Mouse (Mus musculus) intestine, postnatal 0 days (tissue): ENCODE measurements at regions not wholly inside any gene's neighbourhood (a gene's known extent, or its start where the extent isn't known, plus 50 kb on each side); places are given as distances from the start of the nearest gene placed in this dataset.

ENCODE experiments used
- ATAC-seq: fragments of 200-750 bp; cut with Nextera tagmentation; 2 replicates; pipeline ENCODE4 v1.8.0; 2017; ENCODE audit warnings: mild to moderate bottlenecking, moderate TSS enrichment, moderate library complexity
- H3K27ac ChIP-seq: fragments of 300-500 bp; sonication (generic); 2 replicates; pipeline ENCODE4 v1.5.1; 2014; ENCODE audit warnings: mild to moderate bottlenecking, low read depth, low read length, moderate library complexity
- H3K27me3 ChIP-seq: fragments of 300-500 bp; sonication (generic); replicated peaks from 2 replicates; pipeline ENCODE4 v1.6.1; 2014; ENCODE audit warnings: low read length, mixed read lengths; ENCODE audit not compliant: control insufficient read depth, insufficient read depth
- H3K36me3 ChIP-seq: fragments of 300-500 bp; sonication (generic); 2 replicates; pipeline ENCODE4 v1.6.1; 2014; ENCODE audit warnings: mild to moderate bottlenecking, moderate library complexity; ENCODE audit not compliant: control insufficient read depth, insufficient read depth
- H3K4me1 ChIP-seq: fragments of 300-500 bp; sonication (generic); replicated peaks from 2 replicates; pipeline ENCODE4 v1.6.1; 2014; ENCODE audit warnings: antibody characterized with exemption, low read length, mixed read lengths; ENCODE audit not compliant: control insufficient read depth, insufficient read depth
- H3K4me2 ChIP-seq: fragments of 300-500 bp; sonication (generic); replicated peaks from 2 replicates; pipeline ENCODE4 v1.6.1; 2014; ENCODE audit warnings: low read depth, mild to moderate bottlenecking, moderate library complexity
- H3K4me3 ChIP-seq: fragments of 300-500 bp; sonication (generic); 2 replicates; pipeline ENCODE4 v1.5.1; 2014; ENCODE audit warnings: low read depth, low read length
- H3K9ac ChIP-seq: fragments of 300-500 bp; sonication (generic); 2 replicates; pipeline ENCODE4 v1.6.1; 2014; ENCODE audit warnings: mild to moderate bottlenecking, low read depth, low read length
- H3K9me3 ChIP-seq: fragments of 300-500 bp; sonication (generic); 2 replicates; pipeline ENCODE4 v1.6.1; 2016; ENCODE audit warnings: mixed run types; ENCODE audit not compliant: control insufficient read depth
- CTCF ChIP-seq: sonication (generic); IDR thresholded peaks from 2 replicates; pipeline ENCODE4 v1.5.1; 2016; ENCODE audit warnings: low read depth, mild to moderate bottlenecking, control low read depth, antibody characterized with exemption, moderate library complexity
- WGBS: fragments of 180-500 bp; shearing (Covaris S2); extraction: QIAGEN DNeasy Blood & Tissue Kit; methylation state at CpG from one replicate; pipeline ENCODE4 v1.1.7; 2014; 5-methylcytosine and 5-hydroxymethylcytosine counted together

GRCm38 (mm10) chr7:63020042-63020441 lies 192.3 kb downstream of the Chrna7 start:
- no peak for TF ChIP-seq CTCF
- Histone ChIP-seq H3K27me3 (no peaks in the 10 kb centered on the region), H3K9me3 (no peaks in the 10 kb centered on the region), H3K27ac (no peak overlapping the region), H3K4me1 (no peaks in the 10 kb centered on the region), H3K4me2 (no peak overlapping the region), H3K9ac (no peak overlapping the region), H3K4me3 (no peak overlapping the region), H3K36me3 (no peaks in the 10 kb centered on the region)
- WGBS, result 74% methylated on average over 2 of the region's 2 CpGs
- ATAC-seq, result no peak

GRCm38 (mm10) chr7:63018859-63019575 lies 193.4 kb downstream of the Chrna7 start:
- H3K4me3 ChIP-seq, result no peak overlapping the region
- H3K9me3 ChIP-seq, result no peaks in the 10 kb centered on the region
- ATAC-seq, result no peak
- no peak overlapping the region for H3K9ac ChIP-seq
- no peaks in the 10 kb centered on the region for H3K36me3 ChIP-seq
- WGBS, result 66% methylated on average over 2 of the region's 2 CpGs
- no peak overlapping the region for H3K27ac ChIP-seq
- no peak overlapping the region for H3K4me2 ChIP-seq
- H3K4me1 ChIP-seq, result no peaks in the 10 kb centered on the region
- TF ChIP-seq CTCF, result no peak
- H3K27me3 ChIP-seq, result no peaks in the 10 kb centered on the region

- ATAC-seq, result no peak
- H3K4me2 ChIP-seq, result peak overlapping the region; percentile 24; the same call in 1 of the 2 replicates
- WGBS, result 4% methylated on average over 7 of the region's 7 CpGs
Observed at GRCm38 (mm10) chr7:62981109-62981508, 157.6 kb upstream of the A26c2 start.

More at GRCm38 (mm10) chr7:62981109-62981508, 157.6 kb upstream of the A26c2 start:
- Histone ChIP-seq H3K36me3 (no peaks in the 10 kb centered on the region), H3K4me1 (no peaks in the 10 kb centered on the region), H3K4me3 (no peak overlapping the region), H3K27me3 (no peaks in the 10 kb centered on the region), H3K27ac (no peak overlapping the region), H3K9me3 (no peaks in the 10 kb centered on the region), H3K9ac (no peak overlapping the region)
- no peak for TF ChIP-seq CTCF
